Mouse (Mus musculus): ENCODE data around the gene Gpt2.

Gpt2 gene

DNA sequence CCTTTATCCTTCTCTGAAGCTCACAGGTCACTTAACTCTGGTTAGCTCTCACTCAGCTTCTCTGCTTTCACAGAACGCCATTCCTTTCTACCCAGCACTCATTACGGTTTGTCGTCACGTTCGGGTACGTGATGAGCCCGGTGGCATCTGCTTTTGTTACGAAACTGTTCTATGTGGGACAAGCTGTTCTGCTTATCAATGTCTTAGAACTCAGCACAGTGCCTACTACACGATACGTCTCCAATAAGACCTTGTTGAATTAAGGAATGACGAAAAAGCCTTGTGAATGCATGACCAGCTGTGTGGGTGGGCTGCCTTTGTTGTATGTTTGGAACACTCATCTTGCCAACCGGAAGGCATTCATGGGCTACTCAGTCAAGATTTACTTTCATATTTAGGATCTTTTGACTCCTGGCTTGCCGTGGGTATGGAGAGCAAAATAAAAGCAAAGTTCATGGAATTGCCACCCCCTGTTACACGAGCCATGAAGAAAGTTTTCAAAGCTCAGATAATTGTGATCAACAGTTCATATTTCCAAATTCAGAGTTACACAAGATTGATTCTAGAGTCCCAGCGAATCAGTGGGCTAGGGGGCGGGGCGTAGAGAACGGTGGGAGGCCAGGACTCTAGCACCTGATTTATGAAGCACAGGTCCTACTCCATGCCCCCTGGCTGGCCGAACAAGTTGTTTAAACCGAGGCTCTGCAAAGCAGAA, 4.3 kb upstream of the Gpt2 start:
- DNase-seq (ENCODE audit: low spot score) = no peak

DNA sequence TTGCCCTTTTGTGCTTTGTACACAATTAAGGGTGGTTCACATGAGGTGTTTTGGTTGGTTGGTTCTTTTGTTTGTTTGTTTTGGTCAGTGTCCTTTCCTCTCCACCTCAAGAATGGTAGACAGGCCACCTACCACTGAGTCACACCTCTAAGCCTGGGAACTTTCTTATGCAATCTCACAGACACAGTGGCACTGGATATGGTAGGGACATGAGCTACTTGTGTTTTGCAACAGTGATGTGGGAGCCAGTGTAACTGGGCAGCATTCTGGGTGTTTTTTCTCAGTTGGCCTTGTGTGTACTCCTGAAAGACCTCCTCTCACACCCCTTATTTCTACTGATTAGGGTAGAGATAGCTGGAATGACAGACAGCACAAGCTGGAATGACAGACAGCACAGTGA, 3.7 kb upstream of the Gpt2 start:
- DNase-seq (ENCODE audit: low spot score) = no peak

DNA sequence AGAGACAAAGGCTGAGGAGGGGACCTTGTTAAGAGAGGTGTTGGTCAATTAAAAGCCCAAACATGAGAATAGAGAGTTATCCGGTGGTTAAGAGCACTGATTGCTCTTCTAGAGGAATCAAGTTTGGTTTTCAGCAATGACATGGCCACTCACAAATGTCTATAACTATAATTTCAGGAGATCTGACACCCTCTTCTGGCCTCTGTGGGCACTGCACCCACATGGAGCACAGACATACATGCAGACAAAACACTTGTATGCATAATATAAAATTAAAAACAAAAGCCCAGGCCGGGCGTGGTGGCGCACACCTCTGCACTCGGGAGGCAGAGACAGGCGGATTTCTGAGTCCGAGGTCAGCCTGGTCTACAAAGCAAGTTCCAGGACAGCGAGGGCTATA, 2.8 kb upstream of the Gpt2 start:
- no peak for DNase-seq (ENCODE audit: low spot score)

GRCm38 (mm10) chr8:85492940-85493931, 860 bp downstream of the Gpt2 start:
- peak; percentile 64 for DNase-seq (ENCODE audit: low spot score)

DNA sequence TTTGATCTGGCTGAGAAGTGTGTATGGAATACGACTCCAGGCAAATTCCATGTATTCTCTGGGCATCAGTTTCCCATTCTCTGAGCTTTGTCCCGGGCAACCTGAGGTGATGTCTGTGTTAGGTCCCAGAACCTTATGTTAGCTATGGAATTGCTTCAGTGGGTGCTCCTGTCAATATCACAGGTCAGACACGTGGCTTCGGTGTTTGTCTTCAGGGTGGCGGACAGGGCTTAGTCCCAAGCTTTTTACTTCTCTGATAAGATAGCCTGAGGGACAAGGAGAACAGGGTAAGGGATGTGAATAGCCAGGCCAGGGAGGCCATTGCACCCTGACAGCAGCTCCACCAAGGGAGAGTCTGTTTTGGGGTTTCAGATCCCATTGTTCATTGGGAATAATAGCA, 3.7 kb downstream of the Gpt2 start:
- DNase-seq (ENCODE audit: low spot score) = no peak

DNA sequence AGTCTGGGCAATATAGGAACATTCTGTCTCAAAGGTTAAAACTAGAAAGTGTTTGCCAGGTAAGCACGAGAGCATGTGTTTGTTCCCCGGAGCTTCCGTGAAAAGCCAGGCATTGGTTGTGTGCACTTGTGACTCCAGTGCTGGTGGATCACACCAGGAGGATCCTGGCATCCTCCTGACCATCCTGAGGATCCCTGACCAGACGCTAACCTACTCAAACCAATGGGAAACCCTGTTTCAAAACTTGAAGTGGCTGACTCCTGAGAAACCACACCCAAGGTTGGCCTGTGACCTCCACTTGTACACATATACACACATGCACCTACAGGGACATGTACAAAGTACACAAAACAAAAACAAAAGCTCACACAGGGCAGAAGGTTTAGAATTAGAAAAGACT, 4.4 kb downstream of the Gpt2 start:
- DNase-seq (ENCODE audit: low spot score) = no peak

DNA sequence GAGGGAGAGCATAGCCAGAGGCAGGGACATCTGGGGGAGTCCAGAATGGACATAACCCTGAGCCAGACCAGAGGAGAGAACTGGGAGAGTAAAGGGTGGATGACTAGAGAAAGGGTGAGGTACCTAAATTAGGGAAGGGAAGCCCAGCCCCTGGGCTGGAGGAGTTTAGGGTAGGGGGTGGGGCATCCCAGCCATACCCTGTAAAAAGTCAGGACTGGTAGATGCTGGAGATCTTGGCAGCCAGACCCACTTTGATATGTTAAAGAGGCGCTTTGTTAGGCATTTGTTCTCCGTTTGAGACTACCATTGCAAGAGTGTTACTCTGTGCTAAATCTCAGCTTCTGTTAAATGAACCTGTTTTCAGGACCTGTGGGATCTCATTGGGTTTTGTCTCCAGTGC, 6.2 kb downstream of the Gpt2 start:
- DNase-seq (ENCODE audit: low spot score) = no peak

DNA sequence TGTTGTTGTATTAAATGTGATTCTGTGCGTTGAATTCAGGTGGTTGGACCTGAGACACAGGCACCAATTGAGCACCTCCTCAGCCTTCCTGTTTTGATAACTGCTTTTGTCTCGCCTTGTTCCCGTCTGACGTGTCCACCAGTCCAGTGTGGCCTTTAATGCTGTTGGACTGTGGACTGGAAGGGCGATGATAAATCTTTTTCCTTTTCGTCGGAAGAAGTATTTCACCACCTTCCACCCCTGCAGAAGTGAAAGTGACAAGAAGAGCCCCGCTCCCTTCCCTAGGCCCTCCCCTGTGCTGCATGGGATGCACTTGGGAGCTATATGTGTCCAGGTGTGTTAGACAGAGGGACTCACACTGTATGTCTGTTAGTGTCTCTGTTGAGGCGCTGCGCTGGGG, 8.1 kb downstream of the Gpt2 start:
- DNase-seq (ENCODE audit: low spot score) = no peak

DNA sequence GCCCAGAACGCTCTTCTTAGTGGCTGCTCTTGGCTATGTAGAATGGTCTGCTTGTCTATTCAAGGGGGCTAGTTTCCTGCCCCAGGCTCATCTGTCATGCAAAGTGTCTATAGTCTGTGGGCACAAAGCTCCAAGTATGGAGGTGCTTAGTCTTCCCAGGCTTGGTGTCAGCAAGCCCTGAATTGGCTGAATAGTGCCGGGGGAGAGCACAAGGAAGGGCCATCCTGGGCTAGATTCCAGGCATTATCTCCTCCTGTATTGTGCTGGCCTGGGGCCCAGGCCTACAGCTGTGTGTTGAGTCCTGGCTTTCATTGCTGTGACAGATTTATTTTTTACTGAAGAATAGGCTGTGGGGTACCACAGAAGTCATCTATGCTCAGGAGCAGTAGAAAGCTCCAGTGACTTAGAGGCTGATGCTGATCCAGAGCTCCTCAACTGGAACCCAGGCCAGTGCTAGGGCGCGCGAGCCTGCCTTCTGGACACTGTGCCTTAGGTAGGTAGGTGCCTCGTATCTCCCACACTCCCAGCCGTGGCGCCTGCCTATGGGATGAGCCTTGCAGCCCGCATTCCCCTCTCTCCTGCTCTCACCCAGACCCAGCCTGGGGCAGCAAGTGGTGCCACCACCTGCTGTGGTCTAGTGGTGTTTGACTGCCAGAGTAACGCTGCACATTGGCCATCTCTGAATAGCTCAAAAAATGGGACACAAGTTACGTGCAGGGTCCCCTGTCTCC, 8.7 kb downstream of the Gpt2 start:
- DNase-seq (ENCODE audit: low spot score) = peak; percentile 71

DNA sequence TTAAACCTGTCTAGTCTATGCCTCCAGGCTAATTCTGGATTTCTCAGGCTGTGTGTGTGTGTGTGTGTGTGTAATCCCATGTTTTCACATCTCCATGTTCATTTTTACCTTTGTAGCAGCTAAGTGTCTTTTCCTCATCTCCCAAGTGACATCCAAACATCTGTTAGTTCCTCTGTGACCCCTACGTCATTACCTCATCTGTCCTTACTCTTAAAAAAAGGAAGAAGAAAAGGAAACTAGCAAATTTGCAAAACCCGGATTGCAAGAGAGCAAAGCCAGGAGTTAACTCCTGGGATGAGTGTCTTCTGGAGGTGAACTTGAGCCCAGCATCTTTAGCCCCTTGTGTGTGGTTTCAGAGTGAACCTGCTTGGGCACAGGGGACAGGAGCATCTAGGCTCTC, 10.0 kb downstream of the Gpt2 start:
- no peak for DNase-seq (ENCODE audit: low spot score)

DNA sequence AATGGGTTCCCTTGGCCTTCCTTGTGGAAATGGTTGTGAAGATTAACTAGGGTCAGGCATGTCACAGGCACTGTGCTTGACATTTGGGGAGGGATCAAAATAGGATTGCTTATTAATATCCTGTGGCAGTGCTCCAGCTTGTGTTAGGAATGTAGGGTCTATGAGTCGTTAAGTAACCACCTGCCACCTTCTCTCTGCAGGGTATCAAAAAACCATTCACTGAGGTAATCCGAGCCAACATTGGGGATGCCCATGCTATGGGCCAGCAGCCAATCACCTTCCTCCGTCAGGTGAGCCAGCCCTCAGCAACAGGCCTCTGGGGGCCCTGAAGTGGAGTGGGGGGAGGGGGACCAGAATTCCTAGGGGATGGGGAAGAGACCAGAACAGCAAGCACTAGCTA, 10.7 kb downstream of the Gpt2 start:
- DNase-seq (ENCODE audit: low spot score) = no peak

DNA sequence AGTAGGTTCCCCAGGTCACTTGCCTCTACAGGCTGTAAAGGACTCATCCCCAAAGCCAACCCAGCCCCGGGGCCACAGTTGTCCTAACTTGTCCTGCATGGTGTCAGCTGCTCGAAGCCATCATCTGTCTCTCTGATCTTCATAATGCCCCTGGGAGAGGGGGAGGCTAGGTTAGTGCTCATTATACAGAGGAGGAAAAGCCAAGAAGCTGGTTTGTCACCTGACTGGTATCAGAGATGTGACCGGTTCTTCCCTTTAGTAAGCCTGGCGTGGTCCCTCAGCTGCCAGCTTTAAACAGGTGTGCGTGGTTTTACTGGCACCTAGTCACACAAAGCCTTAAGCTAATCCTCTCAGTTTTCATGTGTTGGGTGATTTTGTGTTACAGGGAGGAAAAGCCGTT, 12.3 kb downstream of the Gpt2 start:
- DNase-seq (ENCODE audit: low spot score) = no peak

DNA sequence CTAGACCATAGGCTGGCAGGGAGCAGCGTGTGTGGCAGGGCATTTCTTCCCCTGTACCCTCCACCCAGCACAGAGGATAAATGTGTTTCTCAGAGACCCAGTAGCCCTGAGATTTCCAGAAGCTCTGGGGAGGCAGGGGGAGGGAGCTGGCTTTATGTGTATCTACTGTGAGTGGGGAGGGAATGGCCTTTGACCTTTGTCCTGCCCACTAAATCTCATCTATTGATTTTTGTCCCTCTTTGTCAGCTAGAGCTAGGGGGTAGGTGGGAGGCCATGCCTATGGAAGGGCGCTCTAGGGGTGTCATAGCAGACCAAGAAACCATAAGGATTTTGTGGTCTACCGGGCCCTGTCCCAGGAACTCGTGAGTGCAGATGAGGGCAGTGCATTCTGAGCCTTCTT, 14.2 kb downstream of the Gpt2 start:
- no peak for DNase-seq (ENCODE audit: low spot score)

DNA sequence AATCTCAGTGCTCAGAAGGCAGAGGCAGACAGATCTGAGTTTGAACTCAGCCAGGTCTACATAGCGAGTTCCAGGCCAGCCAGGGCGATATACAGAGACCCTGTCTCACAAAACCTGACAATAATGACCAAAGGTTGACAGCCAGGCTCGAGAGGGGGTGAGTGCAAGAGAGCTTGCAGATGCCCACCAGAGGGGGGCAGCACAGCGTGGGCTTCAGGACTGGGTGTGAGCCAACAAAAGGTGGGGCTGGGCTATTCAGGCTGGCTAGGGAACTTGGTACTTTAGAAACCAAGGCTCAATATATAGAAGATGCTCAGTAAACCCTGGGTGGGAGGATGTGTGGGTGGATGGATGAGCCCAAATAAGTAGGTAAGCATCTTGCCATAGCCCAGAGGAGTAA, 16.3 kb downstream of the Gpt2 start:
- no peak for DNase-seq (ENCODE audit: low spot score)

GRCm38 (mm10) chr8:85512234-85512633, 19.9 kb downstream of the Gpt2 start:
- no peak for DNase-seq (ENCODE audit: low spot score)

- no peak for DNase-seq (ENCODE audit: low spot score)
Measured at GRCm38 (mm10) chr8:85513283-85513682, 20.9 kb downstream of the Gpt2 start.

- DNase-seq (ENCODE audit: low spot score) = peak; percentile 67
Measured at GRCm38 (mm10) chr8:85515391-85515790, 23.0 kb downstream of the Gpt2 start.

DNA sequence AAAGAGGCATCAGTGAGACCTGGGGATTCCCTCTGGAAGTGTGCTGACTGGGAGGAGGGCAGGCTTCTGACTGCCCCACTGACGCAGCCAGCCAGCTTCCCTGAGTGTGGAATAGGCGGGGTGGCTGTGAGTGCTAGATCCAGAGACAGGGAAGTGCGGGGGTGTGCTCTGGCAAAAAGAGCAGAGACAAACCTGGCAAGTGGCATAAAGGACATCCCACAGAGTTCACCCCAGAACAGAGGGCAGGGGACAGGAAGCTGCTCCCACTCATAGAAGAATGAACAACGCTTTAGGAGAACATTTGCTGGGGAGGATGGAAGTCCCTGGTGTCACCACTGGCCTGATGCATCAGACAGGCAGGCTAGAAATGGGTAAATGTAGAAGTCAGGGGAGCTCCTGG, 25.0 kb downstream of the Gpt2 start:
- peak; percentile 54 for DNase-seq (ENCODE audit: low spot score)

DNA sequence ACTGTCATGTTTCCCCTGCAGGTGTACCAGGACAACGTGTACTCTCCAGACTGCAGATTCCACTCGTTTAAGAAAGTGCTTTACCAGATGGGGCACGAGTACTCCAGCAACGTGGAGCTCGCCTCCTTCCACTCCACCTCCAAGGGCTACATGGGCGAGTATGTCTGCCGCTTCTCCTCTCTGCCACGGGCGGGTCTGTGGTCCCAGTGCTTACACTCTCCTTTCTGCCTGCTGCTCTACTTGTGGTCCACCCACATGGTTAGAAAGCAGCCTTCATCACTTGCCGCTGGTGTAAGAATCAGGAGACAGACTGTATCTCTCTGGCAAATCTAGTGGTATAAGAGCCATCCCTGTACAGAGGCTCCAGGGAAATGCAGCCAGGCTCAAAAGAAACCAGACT, 25.6 kb downstream of the Gpt2 start:
- no peak for DNase-seq (ENCODE audit: low spot score)

DNA sequence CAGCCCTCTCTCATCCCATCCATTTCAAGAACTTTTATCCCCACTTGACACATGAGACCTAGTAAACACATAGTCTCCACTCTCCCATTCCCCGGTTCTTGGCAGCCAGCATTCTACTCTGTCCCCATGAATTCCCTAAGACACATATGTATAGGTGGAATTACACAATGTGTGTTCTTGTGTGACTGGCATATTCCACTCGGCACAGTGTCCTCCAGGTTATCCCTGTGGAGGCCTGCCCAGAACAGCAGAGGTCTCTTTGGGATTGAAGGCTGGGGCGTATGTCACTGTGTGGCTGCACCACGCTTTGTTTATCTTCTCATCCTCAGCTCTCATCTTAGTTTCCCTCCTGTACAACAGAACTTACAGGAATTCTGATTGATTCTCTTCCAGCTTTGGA, 28.2 kb downstream of the Gpt2 start:
- no peak for DNase-seq (ENCODE audit: low spot score)

- no peak for DNase-seq (ENCODE audit: low spot score)
Measured at GRCm38 (mm10) chr8:85521332-85521731, 29.0 kb downstream of the Gpt2 start.

GRCm38 (mm10) chr8:85524086-85524485, 31.7 kb downstream of the Gpt2 start:
- DNase-seq (ENCODE audit: low spot score) = no peak

DNA sequence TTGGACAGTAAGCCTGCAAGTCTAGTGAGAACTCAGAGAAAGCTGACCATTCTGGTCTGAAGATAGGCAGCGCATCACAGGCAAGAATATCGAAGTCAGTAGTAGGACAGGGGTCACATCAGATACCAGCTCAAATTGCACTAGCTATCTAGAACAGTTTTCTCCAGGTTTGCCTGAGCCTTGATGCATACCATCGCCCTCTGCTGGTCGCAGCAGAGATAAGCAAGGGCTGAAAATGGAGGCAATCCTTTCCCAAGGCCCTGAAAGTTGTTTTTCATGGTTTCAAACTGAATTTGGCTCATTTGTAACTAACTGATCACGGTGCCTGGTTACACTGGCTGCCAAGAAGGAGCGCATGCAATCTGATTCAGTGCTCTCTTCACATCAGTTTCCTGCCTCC, 33.7 kb downstream of the Gpt2 start:
- DNase-seq (ENCODE audit: low spot score) = peak; percentile 62
